Mouse (Mus musculus): ENCODE measurements at regions not wholly inside any gene's neighbourhood (a gene's known extent, or its start where the extent isn't known, plus 50 kb on each side); places are given as distances from the start of the nearest gene placed in this dataset.

- DNase-seq (ENCODE audit: low spot score in 2 of 2), result no peak
These were observed 95.9 kb upstream of the Cadm1 start for GRCm38 (mm10) chr9:47434091-47434490.

- DNase-seq (ENCODE audit: low spot score in 2 of 2), result no peak
These were observed 91.0 kb upstream of the Cadm1 start for GRCm38 (mm10) chr9:47438976-47439375.

- DNase-seq (ENCODE audit: low spot score in 2 of 2), result no peak
These were observed 90.5 kb upstream of the Cadm1 start for GRCm38 (mm10) chr9:47439506-47439905.

- DNase-seq (ENCODE audit: low spot score in 2 of 2), result no peak
These were observed 89.8 kb upstream of the Cadm1 start for GRCm38 (mm10) chr9:47440128-47440527.

- no peak for DNase-seq (ENCODE audit: low spot score in 2 of 2)
These were observed 88.8 kb upstream of the Cadm1 start for GRCm38 (mm10) chr9:47441155-47441554.

- DNase-seq (ENCODE audit: low spot score in 2 of 2), result no peak
These were observed 85.8 kb upstream of the Cadm1 start for GRCm38 (mm10) chr9:47444168-47444567.

GRCm38 (mm10) chr9:47444752-47445151, 85.2 kb upstream of the Cadm1 start:
- no peak for DNase-seq (ENCODE audit: low spot score in 2 of 2)

- no peak for DNase-seq (ENCODE audit: low spot score in 2 of 2)
These were observed 84.6 kb upstream of the Cadm1 start for GRCm38 (mm10) chr9:47445332-47445731.

- DNase-seq (ENCODE audit: low spot score in 2 of 2), result no peak
These were observed 77.2 kb upstream of the Cadm1 start for GRCm38 (mm10) chr9:47452752-47453151.

GRCm38 (mm10) chr9:47458721-47459418, 71.1 kb upstream of the Cadm1 start:
- DNase-seq (ENCODE audit: low spot score in 2 of 2), result no peak

- DNase-seq (ENCODE audit: low spot score in 2 of 2), result no peak
These were observed 70.4 kb upstream of the Cadm1 start for GRCm38 (mm10) chr9:47459461-47460049.

- DNase-seq (ENCODE audit: low spot score in 2 of 2), result no peak
These were observed 69.7 kb upstream of the Cadm1 start for GRCm38 (mm10) chr9:47460241-47460640.

GRCm38 (mm10) chr9:47461915-47462314, 68.1 kb upstream of the Cadm1 start:
- no peak for DNase-seq (ENCODE audit: low spot score in 2 of 2)

- DNase-seq (ENCODE audit: low spot score in 2 of 2), result no peak
These were observed 63.2 kb upstream of the Cadm1 start for GRCm38 (mm10) chr9:47466767-47467166.

GRCm38 (mm10) chr9:47467815-47468214, 62.2 kb upstream of the Cadm1 start:
- no peak for DNase-seq (ENCODE audit: low spot score in 2 of 2)

- DNase-seq (ENCODE audit: low spot score in 2 of 2), result no peak
These were observed 60.4 kb upstream of the Cadm1 start for GRCm38 (mm10) chr9:47469576-47469975.

GRCm38 (mm10) chr9:47470741-47471140, 59.2 kb upstream of the Cadm1 start:
- DNase-seq (ENCODE audit: low spot score in 2 of 2), result no peak

- DNase-seq (ENCODE audit: low spot score in 2 of 2), result peak in 1 of 2 experiments; percentile 55
These were observed 58.1 kb upstream of the Cadm1 start for GRCm38 (mm10) chr9:47471767-47472420.

GRCm38 (mm10) chr9:47473776-47474365, 56.1 kb upstream of the Cadm1 start:
- DNase-seq (ENCODE audit: low spot score in 2 of 2), result peak in 1 of 2 experiments; percentile 17

GRCm38 (mm10) chr9:47474776-47475175, 55.2 kb upstream of the Cadm1 start:
- DNase-seq (ENCODE audit: low spot score in 2 of 2), result peak in 1 of 2 experiments; percentile 30

- DNase-seq (ENCODE audit: low spot score in 2 of 2), result no peak
These were observed 52.1 kb upstream of the Cadm1 start for GRCm38 (mm10) chr9:47477889-47478288.

Data from urinary bladder, postnatal 4 days (tissue).